Mouse (Mus musculus): ENCODE results near the gene Gast. TPM values are rescaled to one million over a fixed set of nuclear protein-coding genes. Genes with fewer than 3 reads are reported as not detected.

Gast gene
- total and polyA plus RNA-seq, 2 experiments from 2014 or later = 0.73 TPM; not detected in 1

- no peak for DNase-seq (ENCODE audit: low spot score)
- Histone ChIP-seq H3K9ac (replicated peaks; ENCODE audit: low read length) (no peak overlapping the region), H3K27me3 (ENCODE audit: insufficient read depth, low read length) (no peaks in the 10 kb centered on the region), H3K9me3 (ENCODE audit: low read length) (no peaks in the 10 kb centered on the region), H3K36me3 (ENCODE audit: insufficient read depth, low read length) (peaks cover 23% of the 10 kb centered on the region), H3K4me2 (ENCODE audit: low read depth, low read length) (no peak overlapping the region), H3K27ac (no peak overlapping the region), H3K4me1 (ENCODE audit: insufficient read depth, low read length) (peaks cover 7% of the 10 kb centered on the region), H3K4me3 (ENCODE audit: low read length) (no peak overlapping the region)
- no peak for ATAC-seq
- 56% methylated on average over 5 of the region's 5 CpGs for WGBS
- TF ChIP-seq CTCF (IDR thresholded peaks at IDR 0.05; ENCODE audit: low read depth) = no peak
Observed at GRCm38 (mm10) chr11:100386586-100386985, 52.4 kb downstream of the Gast start.

Other genes starting within 250 kb of the Gast start
- not detected in 2 replicates for gene Krt32, start 246.2 kb upstream of the Gast start, total RNA-seq (2014; rRNA removed)
- not detected in 2 replicates for gene Krt32, start 246.2 kb upstream of the Gast start, polyA plus RNA-seq (2015; fragmentation: Nextera tagmentation; extraction: Ambion mirVana)
- gene Krt35, start 238.2 kb upstream of the Gast start, total RNA-seq (2014; rRNA removed) = 0.78 TPM in 1 of 2 replicates, not detected in the other
- 0.16 TPM in 2 replicates for gene Krt35, start 238.2 kb upstream of the Gast start, polyA plus RNA-seq (2015; fragmentation: Nextera tagmentation; extraction: Ambion mirVana)
- gene Krt36, start 228.8 kb upstream of the Gast start, total RNA-seq (2014; rRNA removed) = not detected in 2 replicates
- gene Krt36, start 228.8 kb upstream of the Gast start, polyA plus RNA-seq (2015; fragmentation: Nextera tagmentation; extraction: Ambion mirVana) = 0.14 TPM in 1 of 2 replicates, not detected in the other
- gene Krt13, start 212.8 kb upstream of the Gast start, total RNA-seq (2014; rRNA removed) = not detected in 2 replicates
- 0.13 TPM in 1 of 2 replicates, not detected in the other for gene Krt13, start 212.8 kb upstream of the Gast start, polyA plus RNA-seq (2015; fragmentation: Nextera tagmentation; extraction: Ambion mirVana)
- gene Krt15, start 198.5 kb upstream of the Gast start, total RNA-seq (2014; rRNA removed) = 0.25 and 0.68 TPM in 2 replicates
- gene Krt15, start 198.5 kb upstream of the Gast start, polyA plus RNA-seq (2015; fragmentation: Nextera tagmentation; extraction: Ambion mirVana) = 0.21 and 0.24 TPM in 2 replicates
- 0.65 and 2.7 TPM in 2 replicates for gene Krt19, start 185.7 kb upstream of the Gast start, total RNA-seq (2014; rRNA removed)
- 3.8 and 4.9 TPM in 2 replicates for gene Krt19, start 185.7 kb upstream of the Gast start, polyA plus RNA-seq (2015; fragmentation: Nextera tagmentation; extraction: Ambion mirVana)
- gene Krt9, start 141.2 kb upstream of the Gast start, total RNA-seq (2014; rRNA removed) = 0.05 TPM in 1 of 2 replicates, not detected in the other
- gene Krt9, start 141.2 kb upstream of the Gast start, polyA plus RNA-seq (2015; fragmentation: Nextera tagmentation; extraction: Ambion mirVana) = 0.06 and 0.18 TPM in 2 replicates
- gene Krt14, start 126.9 kb upstream of the Gast start, total RNA-seq (2014; rRNA removed) = 0.86 TPM in 1 of 2 replicates, not detected in the other
- 0.55 and 0.79 TPM in 2 replicates for gene Krt14, start 126.9 kb upstream of the Gast start, polyA plus RNA-seq (2015; fragmentation: Nextera tagmentation; extraction: Ambion mirVana)
- not detected in 2 replicates for gene Krt16, start 85.5 kb upstream of the Gast start, total RNA-seq (2014; rRNA removed)
- gene Krt16, start 85.5 kb upstream of the Gast start, polyA plus RNA-seq (2015; fragmentation: Nextera tagmentation; extraction: Ambion mirVana) = not detected in 2 replicates
- 0.40 and 1.0 TPM in 2 replicates for gene Krt17, start 73.4 kb upstream of the Gast start, total RNA-seq (2014; rRNA removed)
- 1.1 and 1.2 TPM in 2 replicates for gene Krt17, start 73.4 kb upstream of the Gast start, polyA plus RNA-seq (2015; fragmentation: Nextera tagmentation; extraction: Ambion mirVana)
- gene Krt42, start 64.5 kb upstream of the Gast start, total RNA-seq (2014; rRNA removed) = not detected in 2 replicates
- 0.23 TPM in 1 of 2 replicates, not detected in the other for gene Krt42, start 64.5 kb upstream of the Gast start, polyA plus RNA-seq (2015; fragmentation: Nextera tagmentation; extraction: Ambion mirVana)
- 74.1 and 76.5 TPM in 2 replicates for gene Eif1, start 14.5 kb upstream of the Gast start, total RNA-seq (2014; rRNA removed)
- 1,309 and 1,318 TPM in 2 replicates for gene Eif1, start 14.5 kb upstream of the Gast start, polyA plus RNA-seq (2015; fragmentation: Nextera tagmentation; extraction: Ambion mirVana)
- 530 and 555 TPM in 2 replicates for gene Hap1, start 21.7 kb downstream of the Gast start, total RNA-seq (2014; rRNA removed)
- 344 and 395 TPM in 2 replicates for gene Hap1, start 21.7 kb downstream of the Gast start, polyA plus RNA-seq (2015; fragmentation: Nextera tagmentation; extraction: Ambion mirVana)
- 105 and 119 TPM in 2 replicates for gene Jup, start 63.4 kb downstream of the Gast start, total RNA-seq (2014; rRNA removed)
- gene Jup, start 63.4 kb downstream of the Gast start, polyA plus RNA-seq (2015; fragmentation: Nextera tagmentation; extraction: Ambion mirVana) = 42.7 and 49.8 TPM in 2 replicates
- gene P3h4, start 80.4 kb downstream of the Gast start, total RNA-seq (2014; rRNA removed) = 23.9 and 28.2 TPM in 2 replicates
- gene P3h4, start 80.4 kb downstream of the Gast start, polyA plus RNA-seq (2015; fragmentation: Nextera tagmentation; extraction: Ambion mirVana) = 20.7 and 22.0 TPM in 2 replicates
- gene Fkbp10, start 81.3 kb downstream of the Gast start, total RNA-seq (2014; rRNA removed) = 34.6 and 41.1 TPM in 2 replicates
- gene Fkbp10, start 81.3 kb downstream of the Gast start, polyA plus RNA-seq (2015; fragmentation: Nextera tagmentation; extraction: Ambion mirVana) = 27.0 and 27.4 TPM in 2 replicates
- 59.2 and 61.7 TPM in 2 replicates for gene Nt5c3b, start 107.4 kb downstream of the Gast start, total RNA-seq (2014; rRNA removed)
- 106 and 108 TPM in 2 replicates for gene Nt5c3b, start 107.4 kb downstream of the Gast start, polyA plus RNA-seq (2015; fragmentation: Nextera tagmentation; extraction: Ambion mirVana)
- gene Klhl10, start 107.5 kb downstream of the Gast start, total RNA-seq (2014; rRNA removed) = 0.40 and 0.42 TPM in 2 replicates
- 0.39 and 0.84 TPM in 2 replicates for gene Klhl10, start 107.5 kb downstream of the Gast start, polyA plus RNA-seq (2015; fragmentation: Nextera tagmentation; extraction: Ambion mirVana)
- gene Klhl11, start 138.3 kb downstream of the Gast start, total RNA-seq (2014; rRNA removed) = 50.3 and 56.5 TPM in 2 replicates
- gene Klhl11, start 138.3 kb downstream of the Gast start, polyA plus RNA-seq (2015; fragmentation: Nextera tagmentation; extraction: Ambion mirVana) = 10.4 and 10.7 TPM in 2 replicates
- gene Acly, start 193.6 kb downstream of the Gast start, total RNA-seq (2014; rRNA removed) = 229 and 235 TPM in 2 replicates
- 130 and 135 TPM in 2 replicates for gene Acly, start 193.6 kb downstream of the Gast start, polyA plus RNA-seq (2015; fragmentation: Nextera tagmentation; extraction: Ambion mirVana)
- 1.5 and 2.4 TPM in 2 replicates for gene Ttc25, start 211.2 kb downstream of the Gast start, total RNA-seq (2014; rRNA removed)
- gene Ttc25, start 211.2 kb downstream of the Gast start, polyA plus RNA-seq (2015; fragmentation: Nextera tagmentation; extraction: Ambion mirVana) = 1.8 and 2.0 TPM in 2 replicates
- 95.3 and 125 TPM in 2 replicates for gene Cnp, start 240.5 kb downstream of the Gast start, total RNA-seq (2014; rRNA removed)
- gene Cnp, start 240.5 kb downstream of the Gast start, polyA plus RNA-seq (2015; fragmentation: Nextera tagmentation; extraction: Ambion mirVana) = 121 and 146 TPM in 2 replicates